10 mouse cellular contexts compared by ENCODE assay signal in genomic region chr19:28640861-28641381, GRCm38 (mm10). TPM values are rescaled to one million over a fixed set of nuclear protein-coding genes. Genes with fewer than 3 reads are reported as not detected.
DNase-seq lines count a peak whose midpoint lies in the region; ATAC-seq lines count a peak whose summit lies in the region.
"Had no signal": no experiment of that assay in that cellular context is flagged by ENCODE, and none has a peak within 500 bp of the region (broad histone marks: within the 10 kb centered on the region; RNA-seq: fewer than 3 reads in every experiment).

No protein-coding gene starts in this region.

- H3K4me1 ChIP-seq in hindbrain, embryonic 14.5 days (replicated peaks; ENCODE audit: control insufficient read depth, insufficient read depth, low read length) = 0 out of 2 replicates have a peak, but pooled peaks cover 3% of the 10 kb centered on the region
- no peaks in the 10 kb centered on the region for H3K4me1 ChIP-seq in hindbrain, embryonic 11.5 days (replicated peaks; ENCODE audit: control insufficient read depth, insufficient read depth, low read length)
- peaks cover 13% of the 10 kb centered on the region for H3K4me1 ChIP-seq in midbrain, embryonic 13.5 days (replicated peaks)
- peaks cover 5% of the 10 kb centered on the region for H3K4me1 ChIP-seq in midbrain, embryonic 16.5 days (ENCODE audit: control insufficient read depth, insufficient read depth, low read length)
- H3K4me1 ChIP-seq in limb, embryonic 13.5 days = peaks cover 14% of the 10 kb centered on the region

- no peaks in the 10 kb centered on the region for H3K36me3 ChIP-seq in hindbrain, embryonic 14.5 days (replicated peaks; ENCODE audit: control insufficient read depth, insufficient read depth)
- no peaks in the 10 kb centered on the region for H3K36me3 ChIP-seq in hindbrain, embryonic 11.5 days (ENCODE audit: control insufficient read depth, insufficient read depth, low read length)
- no peaks in the 10 kb centered on the region for H3K36me3 ChIP-seq in midbrain, embryonic 13.5 days
- no peaks in the 10 kb centered on the region for H3K36me3 ChIP-seq in midbrain, embryonic 16.5 days (ENCODE audit: control insufficient read depth, insufficient read depth, low read length)
- no peaks in the 10 kb centered on the region for H3K36me3 ChIP-seq in limb, embryonic 13.5 days

- peak; percentile 45 for DNase-seq in hindbrain, embryonic 14.5 days (ENCODE audit: low spot score)
- DNase-seq in hindbrain, embryonic 11.5 days (ENCODE audit: low spot score) = no peak
- peak; percentile 13 for DNase-seq in brain, adult 2 months (ENCODE audit: low read depth, low spot score)
- DNase-seq in gastrocnemius, adult 18-20 months (ENCODE audit: low spot score) = no peak
- DNase-seq: cerebellum, adult 9-11 months; kidney, postnatal 10 days; thymus, postnatal 25 days had no signal

- H3K4me2 ChIP-seq in hindbrain, embryonic 14.5 days (replicated peaks) = no peak overlapping the region
- no peak overlapping the region for H3K4me2 ChIP-seq in hindbrain, embryonic 11.5 days (replicated peaks; ENCODE audit: low read depth, low read length)
- no peak overlapping the region for H3K4me2 ChIP-seq in midbrain, embryonic 13.5 days (replicated peaks)
- no peak overlapping the region for H3K4me2 ChIP-seq in midbrain, embryonic 16.5 days (ENCODE audit: low read length)
- no peak overlapping the region for H3K4me2 ChIP-seq in limb, embryonic 13.5 days (replicated peaks)

- no peak overlapping the region for H3K9ac ChIP-seq in hindbrain, embryonic 14.5 days
- H3K9ac ChIP-seq in hindbrain, embryonic 11.5 days (ENCODE audit: low read depth, low read length) = no peak overlapping the region
- H3K9ac ChIP-seq in midbrain, embryonic 13.5 days (replicated peaks) = no peak overlapping the region
- no peak overlapping the region for H3K9ac ChIP-seq in midbrain, embryonic 16.5 days (ENCODE audit: low read depth, low read length)
- no peak overlapping the region for H3K9ac ChIP-seq in limb, embryonic 13.5 days

- no peaks in the 10 kb centered on the region for H3K27me3 ChIP-seq in hindbrain, embryonic 14.5 days (ENCODE audit: control insufficient read depth, insufficient read depth, low read length)
- no peaks in the 10 kb centered on the region for H3K27me3 ChIP-seq in hindbrain, embryonic 11.5 days (ENCODE audit: control insufficient read depth, insufficient read depth, low read length)
- 0 out of 2 replicates have a peak, but pooled peaks cover 2% of the 10 kb centered on the region for H3K27me3 ChIP-seq in midbrain, embryonic 13.5 days
- H3K27me3 ChIP-seq in midbrain, embryonic 16.5 days (ENCODE audit: control insufficient read depth, insufficient read depth, low read depth, low read length) = no peaks in the 10 kb centered on the region
- H3K27me3 ChIP-seq in limb, embryonic 13.5 days = no peaks in the 10 kb centered on the region

- H3K9me3 ChIP-seq in hindbrain, embryonic 14.5 days (ENCODE audit: control insufficient read depth, low read length) = no peaks in the 10 kb centered on the region
- H3K9me3 ChIP-seq in hindbrain, embryonic 11.5 days (ENCODE audit: control insufficient read depth, low read length) = no peaks in the 10 kb centered on the region
- no peaks in the 10 kb centered on the region for H3K9me3 ChIP-seq in midbrain, embryonic 13.5 days
- H3K9me3 ChIP-seq in midbrain, embryonic 16.5 days (replicated peaks; ENCODE audit: control insufficient read depth, low read length, poor library complexity, severe bottlenecking) = no peaks in the 10 kb centered on the region
- H3K9me3 ChIP-seq in limb, embryonic 13.5 days = no peaks in the 10 kb centered on the region

- H3K4me3 ChIP-seq in hindbrain, embryonic 14.5 days (replicated peaks; ENCODE audit: low read length) = no peak overlapping the region
- no peak overlapping the region for H3K4me3 ChIP-seq in hindbrain, embryonic 11.5 days (ENCODE audit: low read depth, low read length)
- no peak overlapping the region for H3K4me3 ChIP-seq in midbrain, embryonic 13.5 days (replicated peaks)
- no peak overlapping the region for H3K4me3 ChIP-seq in midbrain, embryonic 16.5 days (ENCODE audit: low read depth, low read length)
- H3K4me3 ChIP-seq in limb, embryonic 13.5 days = no peak overlapping the region

- ATAC-seq in hindbrain, embryonic 14.5 days (ENCODE audit: low FRiP score) = peak; percentile 71; the same call in 1 of the 2 replicates
- ATAC-seq in hindbrain, embryonic 11.5 days (ENCODE audit: low FRiP score) = no peak
- 0 out of 2 replicates have a peak, but pooled peaks have one; percentile 27 for ATAC-seq in midbrain, embryonic 13.5 days
- no peak for ATAC-seq in midbrain, embryonic 16.5 days
- peak; percentile 72 for ATAC-seq in limb, embryonic 13.5 days (ENCODE audit: low FRiP score, low read depth)

- no peak overlapping the region for H3K27ac ChIP-seq in hindbrain, embryonic 14.5 days
- no peak overlapping the region for H3K27ac ChIP-seq in hindbrain, embryonic 11.5 days (ENCODE audit: low read depth, low read length)
- no peak overlapping the region for H3K27ac ChIP-seq in midbrain, embryonic 13.5 days
- H3K27ac ChIP-seq in midbrain, embryonic 16.5 days (ENCODE audit: low read length) = no peak overlapping the region
- no peak overlapping the region for H3K27ac ChIP-seq in limb, embryonic 13.5 days

- 64% methylated on average over 7 of the region's 7 CpGs for WGBS in hindbrain, embryonic 14.5 days
- 80% methylated on average over 7 of the region's 7 CpGs for WGBS in hindbrain, embryonic 11.5 days
- 64% methylated on average over 7 of the region's 7 CpGs for WGBS in midbrain, embryonic 13.5 days
- 61% methylated on average over 7 of the region's 7 CpGs for WGBS in midbrain, embryonic 16.5 days
- 65% methylated on average over 7 of the region's 7 CpGs for WGBS in limb, embryonic 13.5 days

RNA-seq across cellular contexts. Expression of gene Glis3, which starts 39.0 kb away (rescaled TPM):
- polyA plus RNA-seq in hindbrain, embryonic 14.5 days (2014; fragmentation: Nextera tagmentation; extraction: Ambion mirVana) = 3.2 and 4.1 TPM in 2 replicates
- polyA plus RNA-seq in hindbrain, embryonic 11.5 days (2014; fragmentation: Nextera tagmentation; extraction: Ambion mirVana) = 2.3 and 2.9 TPM in 2 replicates
- 2.2 and 2.9 TPM in 2 replicates for polyA plus RNA-seq in midbrain, embryonic 13.5 days (2015; fragmentation: Nextera tagmentation; extraction: Ambion mirVana)
- polyA plus RNA-seq in midbrain, embryonic 16.5 days (2015; fragmentation: Nextera tagmentation; extraction: Ambion mirVana) = 2.5 and 2.7 TPM in 2 replicates
- 3.5 and 4.7 TPM in 2 replicates for polyA plus RNA-seq in limb, embryonic 13.5 days (2015; fragmentation: Nextera tagmentation; extraction: Ambion mirVana)
- total RNA-seq in gastrocnemius, adult 18-20 months (2021) = under 1 TPM; 0.48 to 0.55 TPM

Comparison
In these comparisons a context has a peak if more than half of its experiments do, and no peak if none do; other contexts are left out.
1. ATAC-seq: peak in hindbrain, embryonic 14.5 days (single experiment), midbrain, embryonic 13.5 days (single experiment) and limb, embryonic 13.5 days (single experiment); none in hindbrain, embryonic 11.5 days (single experiment) and midbrain, embryonic 16.5 days (single experiment).
2. DNase-seq: peak in hindbrain, embryonic 14.5 days (single experiment) and brain, adult 2 months (single experiment); none in hindbrain, embryonic 11.5 days (single experiment) and gastrocnemius, adult 18-20 months (single experiment).